Mouse (Mus musculus): ENCODE measurements at regions not wholly inside any gene's neighbourhood (a gene's known extent, or its start where the extent isn't known, plus 50 kb on each side); places are given as distances from the start of the nearest gene placed in this dataset.

DNA sequence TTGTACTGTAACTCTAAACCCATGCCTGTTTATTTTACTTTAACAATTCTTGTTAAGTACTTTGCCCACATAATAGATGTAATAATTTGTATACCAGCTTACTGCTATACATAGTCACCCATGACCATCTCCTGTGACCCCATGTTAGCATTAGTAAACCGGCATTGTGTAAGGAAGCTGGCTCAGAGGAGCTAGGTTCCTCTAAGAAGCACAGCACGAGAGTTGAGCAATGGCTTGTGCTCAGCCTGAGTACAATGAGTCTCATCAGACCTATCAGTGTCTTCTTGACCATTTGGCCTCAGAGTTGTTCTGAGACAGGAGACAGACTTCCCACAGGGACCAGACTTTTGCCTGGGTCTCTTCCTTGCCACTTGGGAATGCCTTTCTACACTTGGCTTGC lies 279.6 kb downstream of the Maf start:
- no peak for DNase-seq (ENCODE audit: low read depth, low spot score)

GRCm38 (mm10) chr8:115427490-115427889 lies 280.1 kb downstream of the Maf start:
- no peak for DNase-seq (ENCODE audit: low read depth, low spot score)

DNA sequence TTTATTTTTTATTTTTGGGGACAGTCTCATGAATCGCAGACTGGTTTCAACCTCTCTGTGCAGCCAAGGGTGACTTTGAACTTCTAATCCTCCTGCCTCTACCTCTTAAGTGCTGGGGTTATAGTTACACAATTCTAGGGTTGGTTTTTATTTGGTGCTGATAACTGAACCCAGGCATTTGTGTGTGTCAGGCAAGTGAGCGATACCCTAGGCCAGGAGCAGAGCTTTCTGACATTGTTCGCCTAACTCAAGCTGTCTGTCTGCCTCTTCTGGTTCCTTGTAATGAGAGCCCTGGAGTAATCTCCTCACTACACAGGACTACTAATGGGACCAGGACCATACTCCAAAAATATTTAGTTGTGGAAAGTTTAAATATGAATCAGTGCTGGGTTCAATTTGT lies 281.1 kb downstream of the Maf start:
- no peak for DNase-seq (ENCODE audit: low read depth, low spot score)

DNA sequence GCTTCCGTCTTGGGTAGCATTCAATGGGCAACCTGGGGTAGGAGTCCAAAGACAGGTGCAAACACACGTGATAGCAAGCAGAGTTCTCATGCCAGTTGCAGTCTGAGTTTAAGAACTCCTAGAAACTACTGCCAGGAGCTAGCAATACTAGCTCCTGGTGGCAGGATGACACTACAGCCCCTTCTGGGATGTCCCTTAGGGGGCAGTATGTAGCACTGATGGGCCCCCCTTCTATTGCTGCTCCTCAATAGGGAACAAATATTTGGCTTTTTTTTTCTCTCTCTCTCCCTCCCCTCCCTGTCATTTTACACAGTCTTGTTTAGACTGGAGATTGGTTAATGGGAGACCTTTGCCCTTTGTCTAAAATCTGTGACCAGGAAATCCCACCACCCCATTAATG lies 282.2 kb downstream of the Maf start:
- DNase-seq (ENCODE audit: low read depth, low spot score): no peak

DNA sequence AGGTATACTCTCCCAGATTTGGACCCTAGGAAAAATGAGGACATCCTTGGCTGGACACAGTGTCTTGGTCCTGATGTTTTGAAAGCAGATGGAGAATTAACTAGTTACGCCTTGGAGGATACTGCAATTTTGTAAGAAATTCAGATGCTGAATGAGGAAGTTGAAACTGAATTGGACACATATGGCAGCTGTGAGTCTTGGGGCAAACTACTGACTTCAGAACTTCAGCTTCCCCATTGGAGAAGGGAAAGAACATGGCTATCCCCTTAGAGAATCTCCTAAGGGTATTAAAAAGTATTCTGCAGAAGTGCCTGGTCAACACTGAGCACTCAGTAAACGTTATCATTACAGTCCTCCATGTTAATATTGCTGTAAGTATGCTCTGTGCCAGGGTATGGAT lies 283.9 kb downstream of the Maf start:
- no peak for DNase-seq (ENCODE audit: low read depth, low spot score)

GRCm38 (mm10) chr8:115423056-115423455 lies 284.5 kb downstream of the Maf start:
- DNase-seq (ENCODE audit: low read depth, low spot score): no peak

DNA sequence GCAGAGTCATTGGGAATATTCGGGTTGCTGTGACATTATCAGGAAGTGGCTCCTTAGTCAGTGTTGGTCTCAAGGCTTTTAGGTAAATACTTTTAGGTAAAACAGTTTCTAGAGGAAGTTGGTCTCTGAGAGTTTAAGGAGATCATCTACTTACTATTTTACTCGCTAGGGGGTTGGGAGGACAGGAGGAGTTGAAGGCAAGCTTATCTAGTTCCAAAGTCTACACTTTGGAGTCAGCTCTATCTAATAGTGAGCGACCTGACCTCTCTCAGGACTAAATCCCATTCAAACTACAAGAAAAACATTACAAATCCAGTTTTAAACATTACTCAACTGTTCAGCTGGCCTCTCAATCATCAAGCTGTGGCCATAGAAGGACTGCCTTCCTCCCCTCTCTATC lies 287.1 kb downstream of the Maf start:
- DNase-seq (ENCODE audit: low read depth, low spot score): no peak

- no peak for DNase-seq (ENCODE audit: low read depth, low spot score)
Measured at GRCm38 (mm10) chr8:115420131-115420530, 287.5 kb downstream of the Maf start.

DNA sequence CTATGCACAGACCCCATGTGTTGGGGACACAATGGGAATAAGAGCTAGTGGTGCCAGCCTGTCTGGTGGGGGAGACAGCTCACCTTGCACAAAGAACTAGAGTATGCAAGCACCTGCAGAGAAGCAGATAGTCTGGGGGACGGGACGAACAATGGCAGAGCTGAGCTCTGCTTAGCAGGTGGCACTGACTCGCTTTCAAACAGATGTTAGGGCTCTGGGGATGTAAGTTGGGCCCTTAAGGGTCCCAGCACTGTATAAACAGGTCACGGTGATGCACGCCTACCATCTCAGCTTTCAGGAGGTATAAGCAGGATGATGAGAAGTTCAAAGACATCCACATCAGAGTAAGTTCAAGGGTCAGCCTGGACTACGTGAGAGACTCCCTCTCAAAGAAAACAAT lies 289.5 kb downstream of the Maf start:
- no peak for DNase-seq (ENCODE audit: low read depth, low spot score)

DNA sequence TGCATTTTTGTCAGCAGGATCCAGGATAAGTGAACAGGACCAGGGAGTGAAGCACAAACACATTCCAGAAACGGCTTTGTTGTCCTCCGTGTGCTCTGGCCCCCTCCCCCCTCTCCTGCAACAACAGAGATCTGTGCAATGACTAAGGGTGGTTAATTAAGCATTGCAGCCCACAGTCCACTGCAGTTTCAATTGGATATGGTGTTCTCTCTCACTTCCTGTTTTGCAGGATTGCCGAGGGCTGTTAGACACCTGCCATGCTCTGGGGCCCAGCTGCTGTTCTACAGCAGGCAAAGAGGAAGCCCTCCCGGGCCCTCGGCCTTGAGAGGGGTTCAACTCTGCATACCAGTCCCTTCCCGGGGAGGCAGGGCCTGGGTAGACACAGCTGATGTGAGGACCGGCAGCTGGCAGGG lies 293.5 kb downstream of the Maf start:
- no peak for DNase-seq (ENCODE audit: low read depth, low spot score)

DNA sequence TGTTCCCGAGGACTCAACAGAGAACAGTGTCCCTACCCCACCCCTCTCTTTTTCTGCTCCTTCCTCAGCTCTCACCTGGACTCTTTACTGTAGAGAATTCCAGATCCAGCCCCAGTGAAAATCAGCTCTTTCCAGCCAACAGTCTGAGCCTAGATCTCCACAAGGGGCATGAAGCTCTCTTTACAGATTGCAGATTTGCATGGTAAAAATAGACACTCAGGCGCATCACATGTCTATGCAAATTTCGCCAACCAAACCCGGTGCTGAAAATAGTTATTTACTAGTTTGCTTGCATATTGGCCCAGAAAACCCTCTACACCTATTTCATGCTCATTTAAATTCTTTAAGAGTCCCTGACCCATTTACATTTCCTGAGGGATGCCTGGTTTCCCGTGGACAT lies 295.8 kb downstream of the Maf start:
- DNase-seq (ENCODE audit: low read depth, low spot score): no peak

DNA sequence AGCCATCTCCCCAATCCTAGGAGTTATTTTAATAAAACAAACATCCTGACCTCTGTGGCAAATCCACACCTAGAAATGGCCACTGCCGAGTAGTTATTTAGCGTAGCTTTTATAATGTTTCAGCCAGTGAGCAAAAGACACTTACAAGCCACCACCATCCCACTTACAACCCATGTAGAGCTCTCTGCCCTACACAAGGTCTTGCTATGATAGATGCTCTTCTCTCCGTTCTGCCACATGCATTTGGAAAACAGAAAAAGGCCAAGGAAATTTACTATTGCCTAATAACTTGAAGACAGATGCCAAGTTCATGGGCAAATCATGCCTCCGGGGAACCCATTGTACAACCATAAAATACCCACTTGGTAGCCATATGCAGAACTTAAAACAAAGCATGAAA lies 296.5 kb downstream of the Maf start:
- no peak for DNase-seq (ENCODE audit: low read depth, low spot score)

- DNase-seq (ENCODE audit: low read depth, low spot score): no peak
Measured at GRCm38 (mm10) chr8:115410191-115410590, 297.4 kb downstream of the Maf start.

- no peak for DNase-seq (ENCODE audit: low read depth, low spot score)
Measured at GRCm38 (mm10) chr8:115407535-115407934, 300.1 kb downstream of the Maf start.

DNA sequence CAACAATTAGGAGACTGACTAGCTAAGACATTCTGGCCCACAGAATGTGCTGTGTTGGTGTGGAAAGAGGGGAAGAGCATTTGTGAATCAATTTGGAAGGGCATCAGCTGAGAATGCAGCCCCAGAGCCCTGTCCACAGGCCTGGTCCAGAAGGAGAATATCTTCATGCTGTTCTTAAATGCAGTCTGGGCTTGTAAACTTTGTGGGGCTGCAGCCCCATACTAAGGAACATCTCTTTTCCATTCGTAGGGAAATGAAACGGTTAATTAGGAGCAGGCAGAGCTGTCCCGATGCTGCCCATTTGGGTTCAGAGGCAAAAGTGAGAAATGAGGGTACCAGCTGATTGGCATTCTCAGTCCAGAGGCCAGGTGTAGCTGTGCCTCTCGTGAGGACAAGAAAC lies 304.0 kb downstream of the Maf start:
- DNase-seq (ENCODE audit: low read depth, low spot score): no peak

- peak; percentile 4 for DNase-seq (ENCODE audit: low read depth, low spot score)
Measured at GRCm38 (mm10) chr8:115402471-115403197, 305.0 kb downstream of the Maf start.
